Mouse (Mus musculus) ovary, postnatal 36 days (tissue): ENCODE data around the gene Sestd1.

Source experiments
- DNase-seq: peaks from one replicate; pipeline ENCODE4 v3.0.0; 2022; ENCODE audit warnings: low spot score, mixed read lengths

Gene Sestd1

GRCm38 (mm10) chr2:77173366-77173765 is 107.0 kb downstream of the Sestd1 start:
- no peak for DNase-seq

DNA sequence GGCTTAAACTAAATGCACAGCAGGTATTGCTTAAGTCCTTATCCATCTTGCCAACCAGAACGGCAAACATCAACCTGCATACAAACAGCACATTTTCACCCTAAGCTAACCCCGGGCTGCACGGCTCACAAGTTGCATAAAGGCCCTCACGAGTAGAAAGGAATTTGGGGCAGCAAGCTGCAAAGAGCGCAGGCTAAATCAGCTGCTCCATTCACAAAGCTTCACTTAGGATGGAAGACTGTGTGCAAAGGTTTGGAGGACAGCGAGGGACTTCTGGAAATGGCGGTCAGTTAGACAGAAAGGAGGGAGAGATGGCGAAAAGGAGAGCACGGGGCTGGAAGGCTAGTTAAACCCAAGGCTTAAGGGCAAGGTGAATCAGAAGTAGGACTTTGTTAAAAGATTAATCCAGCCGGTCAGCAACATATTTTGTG is 108.1 kb downstream of the Sestd1 start:
- no peak for DNase-seq

- peak; percentile 18 for DNase-seq
Measured at GRCm38 (mm10) chr2:77171444-77172240, 108.8 kb downstream of the Sestd1 start.

DNA sequence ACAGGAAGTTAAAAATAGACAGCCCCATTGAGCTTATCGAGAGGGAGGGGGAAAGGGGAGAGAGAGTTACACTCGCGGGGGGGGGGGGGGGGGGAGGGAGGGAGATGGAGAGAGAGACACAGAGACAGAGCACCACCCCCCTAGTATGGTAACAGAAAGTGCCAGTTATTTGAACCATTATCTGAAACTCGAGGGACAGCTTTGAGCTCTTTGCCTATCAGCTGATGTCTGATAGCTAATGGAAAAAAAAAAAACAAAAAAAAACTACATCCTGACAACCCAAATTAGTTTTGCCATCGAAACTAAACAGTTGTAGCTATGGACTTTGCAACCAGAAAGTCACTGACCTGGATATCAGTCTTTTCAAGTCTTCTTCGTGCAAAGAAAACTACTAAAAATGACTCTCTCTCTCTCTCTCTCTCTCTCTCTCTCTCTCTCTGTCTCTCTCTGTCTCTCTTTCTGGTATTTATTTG is 109.7 kb downstream of the Sestd1 start, which contains the start of gene Ccdc141:
Gene Ccdc141 (minus strand): TSS at position 4 of the 473 bp plus-strand sequence.
- DNase-seq: no peak

DNA sequence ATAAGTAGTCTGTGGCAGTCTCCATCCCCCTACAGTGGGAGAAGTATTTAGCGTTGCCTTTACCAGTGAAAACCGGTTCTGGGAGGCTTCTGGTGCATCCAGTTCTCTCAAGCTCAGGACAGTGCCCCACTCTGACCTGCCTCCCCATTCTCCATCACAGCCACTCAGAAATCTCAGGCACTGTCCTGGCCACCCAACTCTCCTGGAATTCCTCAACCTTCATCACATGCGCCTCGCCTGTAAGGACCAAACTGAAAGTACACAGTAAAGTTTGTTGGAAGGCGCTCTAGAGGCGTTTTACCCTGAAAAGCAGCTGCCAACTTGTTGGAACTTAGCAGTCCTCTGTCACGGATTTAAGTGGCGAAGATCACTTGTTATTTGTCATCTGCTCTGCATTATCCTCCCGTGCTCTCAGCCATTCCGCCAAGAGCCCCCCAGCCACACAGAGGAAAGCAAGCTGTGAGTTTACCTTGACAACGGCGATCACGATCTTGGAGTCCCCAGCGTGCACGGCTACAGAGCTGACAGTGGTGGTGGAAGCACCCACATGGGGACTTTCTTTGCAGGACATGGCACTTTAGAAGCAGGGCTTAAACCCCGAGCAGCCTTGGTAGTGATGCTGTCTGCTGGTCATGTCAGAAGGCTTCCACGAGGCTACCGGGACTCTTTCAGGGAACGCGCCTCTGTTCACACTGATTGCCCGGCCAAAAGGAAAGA is 110.3 kb downstream of the Sestd1 start:
- peak; percentile 36 for DNase-seq

DNA sequence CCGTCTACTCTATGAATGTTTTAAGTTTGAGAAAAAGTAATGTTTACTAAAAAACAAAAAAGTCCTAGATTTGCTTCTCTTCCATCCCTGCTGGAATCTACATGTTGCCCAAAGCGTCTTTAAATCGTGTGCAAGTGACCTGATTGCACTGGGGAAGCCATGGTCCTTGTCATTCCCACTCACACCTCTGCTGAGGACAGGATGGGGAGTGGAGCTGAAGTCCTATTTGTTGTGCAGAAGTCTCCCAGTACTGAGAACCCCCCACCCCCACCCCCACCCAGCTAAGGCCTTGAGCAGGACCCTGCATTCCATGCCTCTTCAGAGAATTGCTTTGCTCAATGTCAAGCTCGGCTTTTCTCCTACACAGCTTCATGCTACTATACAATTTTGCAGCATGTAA is 111.2 kb downstream of the Sestd1 start:
- DNase-seq: no peak

DNA sequence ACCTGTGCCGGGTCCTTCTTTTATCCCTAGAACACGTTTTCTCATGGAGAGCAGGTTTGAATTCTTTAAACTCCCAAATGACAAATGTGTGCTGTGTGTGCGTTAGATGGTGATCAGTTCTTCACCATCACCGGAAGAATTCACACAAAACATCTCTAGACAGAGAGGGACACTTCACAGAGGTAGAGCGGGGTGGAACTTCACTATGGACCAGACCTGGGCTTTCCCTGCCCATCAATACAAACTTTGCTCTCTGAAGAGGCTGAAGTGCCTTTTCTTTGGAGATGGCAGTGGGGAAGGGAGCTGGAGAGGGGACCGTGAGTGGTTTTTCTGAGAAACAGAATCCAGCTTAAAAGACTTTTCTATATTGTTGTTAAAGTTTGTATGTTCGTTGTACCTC is 111.6 kb downstream of the Sestd1 start:
- DNase-seq: no peak

DNA sequence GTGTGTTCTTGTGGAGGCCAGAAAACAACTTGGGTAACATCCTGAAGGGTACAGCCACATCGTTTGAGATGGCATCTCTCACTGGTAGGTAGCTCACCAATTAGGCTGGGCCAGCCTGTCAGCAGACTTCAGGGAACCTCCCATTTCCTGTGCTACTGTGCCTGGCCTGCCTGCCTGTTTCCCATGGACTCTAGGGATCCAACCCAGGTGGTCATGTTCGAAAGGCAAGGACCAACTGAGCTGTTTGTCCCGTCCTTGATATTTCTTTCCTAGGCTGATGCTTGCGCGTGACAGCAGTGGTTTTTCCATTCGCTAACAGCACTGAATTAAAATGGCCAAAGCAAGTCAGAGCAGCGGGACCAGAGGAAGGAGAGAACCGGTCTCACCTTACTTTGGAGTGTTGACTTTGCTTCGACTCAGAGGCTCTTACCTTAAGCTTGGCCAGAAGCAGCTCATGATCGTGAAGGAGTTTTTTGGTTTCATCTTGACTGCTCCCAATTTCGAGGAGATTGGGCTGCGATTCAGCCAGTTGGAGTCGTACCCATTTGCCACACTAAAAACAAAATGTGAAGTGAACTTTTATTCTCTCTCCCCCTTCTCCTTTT is 112.2 kb downstream of the Sestd1 start:
- DNase-seq: no peak

DNA sequence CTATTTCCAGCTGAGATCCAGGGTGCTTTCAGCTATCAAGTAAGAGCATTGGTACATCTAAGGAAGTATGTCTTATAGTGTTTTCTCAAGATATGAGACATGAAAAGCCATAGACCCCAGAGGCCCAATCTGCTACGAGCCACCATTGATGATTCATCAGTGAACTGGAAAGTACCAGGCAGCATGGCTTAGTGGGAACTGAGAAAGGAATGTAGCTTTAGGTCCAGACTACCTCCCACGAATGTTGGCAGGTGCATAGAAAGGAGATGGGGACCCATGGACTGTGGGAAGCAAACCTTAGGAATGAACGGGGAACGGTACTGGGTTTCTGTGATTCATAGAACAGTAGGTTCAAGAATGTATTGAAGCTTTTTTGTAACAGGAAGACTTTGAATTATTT is 114.0 kb downstream of the Sestd1 start:
- no peak for DNase-seq

GRCm38 (mm10) chr2:77164662-77165061 is 115.7 kb downstream of the Sestd1 start:
- no peak for DNase-seq

DNA sequence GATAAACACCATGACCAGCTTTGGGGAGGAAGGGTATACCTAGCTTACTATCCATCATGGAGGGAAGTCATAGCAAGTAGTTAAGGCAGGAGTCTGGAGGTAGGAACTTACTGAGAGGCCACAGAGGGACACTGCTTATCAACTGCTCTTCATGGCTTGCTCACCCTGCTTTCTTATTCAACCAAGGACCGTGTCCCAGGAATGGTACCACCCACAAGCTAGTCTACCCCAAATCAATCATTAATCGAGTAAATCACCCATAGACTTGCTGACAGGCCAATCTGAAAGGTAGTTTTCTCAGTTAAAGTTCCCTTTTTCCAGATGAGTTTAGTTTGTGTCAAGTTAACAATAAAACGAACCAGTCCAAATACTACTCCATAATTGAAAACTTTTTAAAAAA is 117.0 kb downstream of the Sestd1 start:
- DNase-seq: no peak

DNA sequence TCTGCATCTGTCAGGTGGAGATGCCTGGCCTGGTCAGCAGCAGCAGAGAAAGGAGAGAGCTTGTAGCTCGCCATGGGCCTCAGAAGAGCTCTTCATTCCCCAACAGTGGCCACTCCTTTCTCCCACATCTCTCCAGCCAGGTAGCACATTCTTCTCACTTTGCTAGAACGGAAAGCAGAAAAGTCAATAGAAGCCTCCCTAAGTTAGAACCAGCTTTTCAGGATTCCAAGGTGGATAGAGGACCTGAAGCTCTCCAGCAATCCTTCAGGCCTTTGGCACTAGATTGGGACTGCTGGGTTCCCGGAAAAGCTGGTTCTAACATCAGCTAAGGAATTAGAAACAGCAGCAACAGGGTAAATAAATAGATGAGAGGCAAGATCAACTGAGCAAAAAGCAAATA is 118.3 kb downstream of the Sestd1 start:
- no peak for DNase-seq

- no peak for DNase-seq
Measured at GRCm38 (mm10) chr2:77157546-77157945, 122.8 kb downstream of the Sestd1 start.

- DNase-seq: no peak
Measured at GRCm38 (mm10) chr2:77154080-77154479, 126.3 kb downstream of the Sestd1 start.

DNA sequence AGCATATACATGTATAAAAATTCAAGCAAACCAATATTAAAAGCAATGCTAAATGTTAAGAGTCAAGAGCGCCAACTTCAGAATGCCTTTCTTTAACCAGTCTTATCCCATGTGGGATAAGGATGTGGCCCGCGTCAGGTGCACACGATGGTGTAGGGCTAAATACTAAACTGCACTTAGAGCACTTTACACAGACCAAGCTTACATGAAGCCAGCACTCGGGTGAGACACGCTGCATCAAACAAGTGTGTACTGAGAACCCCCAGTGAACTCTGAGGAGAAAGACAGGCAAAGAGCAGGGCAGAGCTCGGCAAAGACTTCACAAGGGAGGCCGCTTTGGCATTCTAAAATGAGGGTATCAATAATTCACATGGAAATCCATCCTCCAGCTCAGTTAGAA is 129.1 kb downstream of the Sestd1 start:
- DNase-seq: no peak

- no peak for DNase-seq
Measured at GRCm38 (mm10) chr2:77149576-77149975, 130.8 kb downstream of the Sestd1 start.

DNA sequence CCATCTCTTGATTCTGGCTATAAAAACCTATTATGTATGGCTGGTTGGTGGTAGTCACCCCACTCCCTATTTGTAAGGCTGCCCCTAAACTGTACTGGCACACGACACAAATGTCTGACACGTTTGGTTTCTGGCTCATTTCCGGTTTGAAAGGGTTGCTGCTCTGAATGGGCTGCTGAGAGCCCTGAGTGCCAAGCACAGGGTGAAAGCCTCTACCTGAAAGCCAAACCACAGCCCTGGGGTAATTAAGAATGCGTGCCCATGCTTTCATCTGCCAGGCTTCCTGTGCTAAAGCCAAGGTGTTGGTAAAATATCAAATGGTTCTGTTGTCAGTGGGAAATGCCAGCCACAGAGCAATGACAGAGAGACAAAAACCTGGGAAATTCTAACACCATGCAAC is 132.2 kb downstream of the Sestd1 start:
- no peak for DNase-seq

GRCm38 (mm10) chr2:77146968-77147367 is 133.4 kb downstream of the Sestd1 start:
- no peak for DNase-seq

DNA sequence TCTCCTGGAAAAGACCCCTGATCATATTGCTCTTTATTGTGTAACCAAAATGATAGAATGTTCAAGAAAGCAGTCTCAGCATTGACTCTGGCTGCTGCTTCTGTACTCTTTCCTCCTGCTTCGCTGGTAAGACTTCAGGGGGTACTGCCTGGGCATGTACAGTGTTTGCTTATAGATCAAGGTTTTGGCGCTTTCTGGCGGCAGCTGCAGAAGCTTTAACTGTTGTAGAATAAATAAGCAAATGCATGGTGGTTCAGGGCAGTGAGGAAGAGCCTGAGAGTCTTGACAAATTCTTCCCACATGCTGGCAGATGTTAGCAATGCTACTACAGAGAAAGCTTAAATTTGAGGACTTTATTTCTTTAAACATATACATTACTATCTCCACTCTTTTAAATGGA is 134.1 kb downstream of the Sestd1 start:
- DNase-seq: no peak

DNA sequence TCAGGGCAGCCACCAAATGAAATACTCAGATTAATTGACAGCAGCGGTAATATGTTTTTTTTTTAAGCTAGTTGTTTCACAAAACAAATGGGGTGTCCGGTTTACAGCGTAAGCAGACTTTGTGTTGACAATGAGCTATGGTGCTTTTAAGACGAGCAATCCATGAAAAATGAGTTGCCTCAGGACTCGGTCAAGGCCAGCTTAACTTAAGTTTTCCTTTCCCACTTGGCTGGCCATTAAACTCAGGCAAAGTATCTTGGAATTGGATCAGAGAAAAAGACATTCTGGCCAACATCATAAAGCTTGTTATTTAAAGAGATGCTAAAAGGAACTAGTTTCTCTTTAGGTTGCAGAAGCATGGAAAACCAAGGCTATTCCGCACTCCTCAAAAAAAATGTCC is 136.9 kb downstream of the Sestd1 start:
- no peak for DNase-seq

DNA sequence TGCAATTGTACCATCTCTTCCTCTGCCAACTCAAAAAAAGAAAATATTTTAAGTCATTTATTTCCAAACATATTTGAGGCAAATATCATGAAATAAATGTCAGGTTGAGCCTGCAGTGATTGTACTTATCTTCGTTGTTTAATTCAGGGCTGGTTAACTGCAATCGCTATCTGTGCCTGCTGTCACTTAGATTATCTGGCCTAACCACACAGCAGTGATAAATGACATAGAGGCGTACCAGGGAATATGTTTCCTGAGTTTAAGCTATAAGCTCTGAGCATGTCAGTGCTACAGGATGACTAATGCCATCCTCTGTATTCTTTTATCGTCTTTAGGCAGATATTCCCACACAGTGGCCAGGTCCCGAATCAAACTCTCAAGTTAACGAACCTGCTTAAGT is 141.5 kb downstream of the Sestd1 start:
- DNase-seq: no peak

- no peak for DNase-seq
Measured at GRCm38 (mm10) chr2:77134906-77135305, 145.5 kb downstream of the Sestd1 start.

GRCm38 (mm10) chr2:77133407-77133806 is 147.0 kb downstream of the Sestd1 start:
- DNase-seq: no peak
